Mouse (Mus musculus): ENCODE measurements around the gene Pabpn1l.
"Not testable (repeated sequence)": the region's sequence is repeated elsewhere in the genome, so short reads cannot be mapped to it uniquely, and the experiment has no call there.

The Pabpn1l gene

DNA sequence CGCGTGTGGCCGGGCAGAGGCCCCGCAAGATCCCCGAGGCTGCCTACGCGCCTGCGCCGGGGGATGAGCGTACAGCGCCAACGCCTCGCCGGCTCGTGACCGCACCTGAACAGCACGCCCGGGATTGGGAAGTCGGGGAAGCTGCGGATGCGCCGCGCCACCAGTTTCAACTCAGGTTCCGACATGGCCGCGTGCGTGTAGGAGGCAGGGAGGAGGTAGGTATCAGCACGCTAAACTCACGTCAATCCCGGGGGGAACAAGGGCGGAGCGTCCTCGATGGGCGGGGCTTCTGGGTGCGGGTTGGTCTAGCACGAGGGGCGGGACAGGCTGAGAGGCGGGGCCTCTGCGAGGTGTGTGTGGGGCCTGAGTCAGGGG lies 45.9 kb downstream of the Pabpn1l start, which contains the start of gene Aprt:
Aprt (minus strand) TSS at position 262 of the 375 bp plus-strand sequence.
- in situ Hi-C loops (cut with MboI; ENCODE audit: low sequenced_read_pairs), result no loop called here

DNA sequence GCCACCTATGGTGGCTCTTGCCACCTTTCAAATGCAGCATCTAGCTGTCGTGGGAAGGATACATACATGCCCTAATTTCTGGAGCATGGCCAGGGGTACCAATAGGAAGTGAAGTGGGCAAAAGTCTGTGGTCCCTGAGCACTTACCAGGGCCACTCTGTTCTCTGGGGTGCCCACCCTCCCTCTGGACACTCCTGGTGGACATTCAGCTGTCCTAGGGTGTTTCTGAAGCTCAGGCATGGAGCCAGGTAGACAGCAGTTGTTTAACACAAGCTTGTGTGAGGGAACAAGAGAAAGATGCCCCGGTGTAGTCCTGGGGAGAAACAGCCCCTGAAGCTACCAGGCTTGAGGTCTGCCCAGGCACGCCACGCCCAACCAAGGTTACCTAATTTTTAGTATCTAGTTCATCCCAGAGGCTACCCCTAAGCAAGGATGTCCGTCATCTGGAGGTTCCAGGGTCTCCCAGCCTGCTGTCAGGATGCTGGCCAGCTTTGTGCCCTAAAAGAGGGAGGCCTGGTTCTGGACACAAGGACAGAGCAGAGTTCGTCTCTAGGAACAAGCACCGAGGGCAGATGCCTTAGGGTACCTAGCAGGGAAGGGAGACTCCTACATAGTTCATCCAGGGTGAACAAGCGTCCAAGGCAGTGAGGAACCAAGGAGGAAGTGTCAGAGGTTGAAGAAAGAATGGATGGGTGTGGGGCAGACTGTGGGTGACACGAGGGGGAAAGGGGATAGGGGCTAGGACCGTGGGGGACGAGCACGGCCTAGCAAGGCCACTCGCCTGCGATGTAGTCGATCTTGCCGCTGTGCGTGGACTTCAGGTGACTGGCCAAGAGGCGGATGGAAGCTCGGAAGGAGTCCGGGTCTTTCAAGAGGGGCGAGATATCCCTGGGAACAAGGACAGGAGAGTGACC lies 46.5 kb downstream of the Pabpn1l start:
- in situ Hi-C loops (cut with MboI; ENCODE audit: low sequenced_read_pairs), result no loop called here

DNA sequence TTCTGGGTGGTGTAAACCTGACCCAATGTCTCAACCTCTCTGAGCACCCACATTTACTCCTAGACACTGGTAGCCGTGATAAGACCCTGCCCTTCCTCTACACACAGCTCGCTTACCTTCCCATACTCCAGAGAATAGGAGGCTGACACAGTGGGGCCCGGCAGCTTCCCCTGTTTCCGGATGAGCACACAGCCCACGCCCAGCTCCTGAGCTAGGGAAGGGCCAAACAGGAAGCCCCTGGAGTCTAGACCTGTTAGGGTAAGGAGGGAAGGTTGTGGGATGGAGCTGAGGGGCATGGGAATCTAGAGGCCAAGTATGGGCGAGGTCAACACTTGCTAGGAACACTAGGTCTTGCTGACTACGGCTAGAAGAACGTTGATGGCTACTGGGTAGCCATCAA lies 47.3 kb downstream of the Pabpn1l start:
- in situ Hi-C loops (cut with MboI; ENCODE audit: low sequenced_read_pairs), result no loop called here

DNA sequence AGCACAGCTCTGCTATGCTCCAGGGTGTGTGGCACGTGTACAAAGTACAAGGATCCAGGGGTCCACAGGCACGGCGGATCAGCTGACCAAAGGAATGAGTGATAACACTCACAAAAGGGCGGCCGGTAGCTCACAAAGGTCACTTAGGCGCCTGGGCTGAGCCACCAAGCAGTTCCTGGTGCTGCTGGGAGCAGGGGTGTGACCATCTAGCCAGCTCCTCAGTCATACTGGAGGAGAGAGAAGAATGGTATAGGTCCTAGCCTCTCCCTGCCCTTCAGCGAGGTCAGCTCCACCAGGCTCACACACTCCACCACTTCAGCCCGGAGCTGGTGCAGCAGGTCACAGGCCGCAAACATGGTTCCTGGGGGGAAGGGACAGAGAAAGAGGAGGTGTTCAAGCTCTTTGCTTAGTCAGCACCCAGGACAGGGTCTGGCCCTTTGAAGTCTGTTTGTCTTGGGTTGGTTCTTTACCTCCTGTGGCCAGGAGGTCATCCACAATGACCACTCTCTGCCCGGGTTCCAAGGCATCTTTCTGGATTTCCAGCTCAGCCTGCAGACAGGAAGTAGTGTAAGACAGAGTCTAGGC lies 47.8 kb downstream of the Pabpn1l start:
- in situ Hi-C loops (cut with MboI; ENCODE audit: low sequenced_read_pairs), result no loop called here

DNA sequence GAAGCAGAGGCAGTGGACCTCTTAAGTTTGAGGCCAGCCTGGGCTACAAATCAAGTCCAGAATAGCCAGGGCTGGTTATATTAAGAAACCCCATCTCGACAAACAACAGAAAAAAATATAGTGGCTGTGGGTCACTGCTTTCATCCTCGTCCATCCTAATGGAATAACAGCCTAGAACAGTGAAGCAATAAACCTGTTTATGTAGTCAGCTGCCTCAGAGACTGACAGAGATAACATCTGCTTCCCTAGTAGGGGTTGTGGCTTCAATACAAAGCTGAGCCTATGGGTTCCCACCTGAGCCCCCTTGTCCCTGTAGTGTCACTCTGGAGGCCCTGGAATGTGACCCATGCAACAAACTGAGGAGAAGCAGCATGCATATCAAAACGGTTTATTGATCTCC lies 48.3 kb downstream of the Pabpn1l start:
- in situ Hi-C loops (cut with MboI; ENCODE audit: low sequenced_read_pairs), result no loop called here

DNA sequence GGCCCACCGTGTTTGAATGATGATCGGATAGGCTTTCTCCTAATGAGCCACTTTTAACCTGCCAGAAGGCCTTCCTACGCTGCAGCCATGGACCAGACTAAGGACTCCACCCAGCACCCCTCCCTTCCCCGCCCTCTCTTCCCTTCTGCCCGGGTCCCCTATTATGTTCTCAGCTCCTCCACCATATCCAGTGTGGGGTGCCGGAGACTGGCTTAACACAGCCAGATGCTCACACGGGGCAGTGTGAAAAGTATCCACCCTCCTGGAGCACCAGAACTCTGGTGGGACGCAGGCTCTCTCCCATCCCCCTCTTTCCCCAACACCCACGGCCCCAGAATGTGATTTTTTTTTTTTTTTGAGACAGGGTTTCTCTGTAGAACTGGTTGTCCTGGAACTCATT lies 49.0 kb downstream of the Pabpn1l start:
- in situ Hi-C loops (cut with MboI; ENCODE audit: low sequenced_read_pairs), result no loop called here

DNA sequence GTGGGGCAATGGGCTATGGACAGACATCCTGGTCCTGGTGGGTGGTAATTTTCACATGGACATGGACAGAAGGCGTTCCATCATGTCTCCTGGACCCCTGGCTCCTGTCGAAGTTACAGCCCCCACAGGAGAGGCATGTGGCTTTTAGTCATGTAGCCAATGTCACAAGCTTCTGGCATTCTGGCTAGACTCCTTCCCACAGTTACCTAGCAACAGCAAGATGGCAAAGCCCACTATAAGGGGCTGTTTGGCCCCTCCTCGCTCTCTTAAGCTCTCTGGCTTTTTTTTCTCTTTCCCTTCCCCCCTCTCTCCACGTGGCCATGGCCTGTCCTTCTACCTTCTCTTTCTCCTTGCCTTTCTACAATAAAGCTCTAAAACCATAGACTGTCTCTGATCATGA lies 49.4 kb downstream of the Pabpn1l start:
- in situ Hi-C loops (cut with MboI; ENCODE audit: low sequenced_read_pairs), result not testable (repeated sequence)

DNA sequence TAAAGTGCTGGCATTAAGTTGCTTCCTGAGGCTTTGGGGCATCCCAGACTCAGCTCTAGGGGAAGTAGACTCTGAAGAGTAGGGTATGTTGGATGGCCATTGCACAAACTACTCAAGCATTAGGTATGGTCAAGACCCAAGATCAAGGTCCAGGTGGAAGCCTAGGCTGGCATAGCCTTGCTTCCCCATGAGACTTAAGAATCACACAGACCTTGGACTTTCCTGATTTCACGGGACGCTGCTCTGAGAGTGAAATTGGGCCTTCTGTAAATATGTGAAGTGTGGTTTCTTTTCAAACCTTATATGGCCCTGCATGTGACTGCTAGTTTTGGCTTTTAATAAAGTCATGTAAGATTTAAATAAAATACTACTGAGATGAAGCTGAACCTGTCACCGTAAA lies 49.8 kb downstream of the Pabpn1l start:
- in situ Hi-C loops (cut with MboI; ENCODE audit: low sequenced_read_pairs), result no loop called here

DNA sequence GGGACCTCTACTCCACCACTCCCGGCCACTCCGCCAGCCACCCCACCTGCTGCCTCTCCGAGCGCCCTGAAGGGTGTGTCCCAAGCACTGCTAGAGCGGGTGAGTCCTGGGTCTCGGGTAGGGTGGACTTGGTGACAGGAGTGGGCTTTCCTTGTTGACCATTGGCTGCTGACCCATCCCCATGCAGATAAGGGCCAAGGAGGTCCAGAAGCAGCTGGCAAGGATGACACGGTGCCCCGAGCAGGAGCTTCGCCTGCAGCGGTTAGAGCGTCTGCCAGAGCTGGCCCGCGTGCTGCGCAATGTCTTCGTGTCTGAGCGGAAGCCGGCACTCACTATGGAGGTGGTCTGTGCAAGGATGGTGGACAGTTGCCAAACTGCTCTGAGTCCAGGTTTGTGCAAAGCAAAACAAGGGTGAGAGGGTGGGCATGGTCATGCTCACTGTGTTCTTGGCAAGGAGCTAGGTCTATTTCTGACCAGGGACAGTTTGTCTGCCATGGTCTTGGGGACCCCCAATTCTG lies 50.7 kb downstream of the Pabpn1l start:
- in situ Hi-C loops (cut with MboI; ENCODE audit: low sequenced_read_pairs), result no loop called here

DNA sequence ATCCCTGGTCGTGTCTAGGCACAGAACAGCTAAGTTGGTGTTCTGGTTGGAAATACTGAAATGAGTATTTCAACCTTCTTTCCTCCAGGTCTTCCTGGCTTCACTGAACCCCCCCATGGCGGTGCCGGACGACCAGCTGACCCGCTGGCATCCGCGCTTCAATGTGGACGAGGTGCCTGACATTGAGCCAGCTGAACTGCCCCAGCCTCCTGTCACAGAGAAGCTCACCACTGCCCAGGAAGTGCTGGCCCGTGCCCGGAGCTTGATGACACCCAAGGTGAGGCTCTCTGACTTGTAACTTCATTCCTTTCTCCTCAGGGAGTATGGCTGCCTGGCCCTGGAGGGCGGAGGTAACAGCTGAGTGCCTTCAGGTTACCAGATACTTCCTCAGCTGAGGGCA lies 51.4 kb downstream of the Pabpn1l start:
- in situ Hi-C loops (cut with MboI; ENCODE audit: low sequenced_read_pairs), result no loop called here

DNA sequence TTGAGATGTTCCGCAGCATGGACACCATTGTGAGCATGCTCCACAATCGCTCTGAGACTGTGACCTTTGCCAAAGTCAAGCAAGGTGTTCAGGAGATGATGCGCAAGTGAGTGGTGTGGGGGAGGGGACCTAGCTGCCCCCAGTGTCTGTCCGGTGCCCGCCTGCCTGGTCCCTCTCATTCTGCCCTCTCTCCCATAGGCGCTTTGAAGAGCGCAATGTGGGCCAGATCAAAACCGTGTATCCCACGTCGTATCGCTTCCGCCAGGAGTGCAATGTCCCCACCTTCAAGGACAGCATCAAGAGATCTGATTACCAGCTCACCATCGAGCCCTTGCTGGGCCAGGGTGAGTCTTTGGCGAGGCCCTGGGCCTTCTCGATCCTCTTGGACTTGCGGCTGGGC lies 52.5 kb downstream of the Pabpn1l start:
- in situ Hi-C loops (cut with MboI; ENCODE audit: low sequenced_read_pairs), result no loop called here

Measured in CH12F3 (cell line).